Mouse (Mus musculus) ES-Bruce4 (cell line): ENCODE results near the gene Ltb.

Experiments used
- EP300 ChIP-seq: IDR thresholded peaks from 2 replicates; pipeline ENCODE4 v1.6.1; 2011; ENCODE audit warnings: low read depth, low read length; ENCODE audit not compliant: insufficient read depth
- POLR2A ChIP-seq: IDR thresholded peaks from one replicate; pipeline ENCODE4 v1.8.1; 2011; ENCODE audit warnings: low read length; ENCODE audit not compliant: insufficient read depth

GRCm38 (mm10) chr17:35222299-35222698, 28.1 kb downstream of the Ltb start:
- TF ChIP-seq EP300 (no peak), POLR2A (no peak)
